Mouse (Mus musculus) mouse embryonic stem cell (cell line): ENCODE results near the gene Git2.

ENCODE experiments used
- in situ Hi-C, 2 experiments: fragments of 300-500 bp; cut with MboI; formaldehyde crosslinking; loops; 1 replicate in 1 of 2; 3 replicates in 1 of 2; pipeline ENCODE4 v1.14.3; 2019 to 2020; ENCODE audit warnings: low sequenced_read_pairs in 2 of 2, low pct_unique_long_range_greater_than_20kb in 1 of 2, mixed read lengths in 1 of 2; ENCODE audit not compliant: unreplicated experiment in 1 of 2

Gene Git2

DNA sequence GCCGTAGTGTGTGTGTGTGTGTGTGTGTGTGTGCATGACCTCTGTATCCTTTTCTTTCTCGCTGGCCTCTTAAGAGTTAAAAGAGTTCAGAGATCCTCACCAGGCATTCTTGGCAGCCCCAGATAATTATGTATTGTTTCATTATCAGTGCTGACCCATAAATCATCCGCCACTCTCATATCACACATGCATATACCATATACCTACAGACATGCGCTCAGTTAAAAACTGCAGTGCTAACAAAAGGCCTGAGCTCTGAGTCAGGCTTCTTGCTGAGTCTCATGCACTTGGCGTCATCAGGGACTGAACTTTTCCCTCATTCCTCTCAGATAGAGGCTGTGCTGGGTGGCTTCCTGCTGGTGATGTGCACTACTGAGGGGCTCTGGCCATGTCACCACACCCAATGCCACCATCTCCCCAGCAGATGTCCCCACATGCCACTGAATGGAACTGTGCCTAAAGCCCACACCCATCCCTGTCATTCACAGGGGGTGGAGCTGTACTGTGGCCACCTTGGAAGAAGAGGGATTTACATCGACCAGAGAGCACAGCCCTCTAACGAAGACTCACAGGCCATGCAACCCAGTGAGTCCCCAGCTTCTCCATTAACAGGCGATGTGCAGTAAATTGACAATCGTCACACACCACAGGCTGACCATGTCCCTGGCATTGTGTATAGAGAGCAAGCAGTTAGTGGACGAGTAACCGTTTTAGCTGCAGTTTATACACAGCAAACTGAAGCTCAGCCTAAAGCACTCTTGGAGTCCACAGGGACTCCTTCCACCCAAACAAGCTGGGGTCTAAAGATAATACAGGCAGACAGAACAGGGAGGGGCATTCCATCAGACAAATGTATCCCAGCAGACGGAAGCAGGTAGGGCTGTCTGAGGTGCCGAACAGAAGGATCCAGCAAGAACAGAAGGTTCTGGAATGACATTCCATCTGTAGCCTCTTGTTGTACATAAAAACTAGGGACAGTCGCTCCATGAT is 72.6 kb downstream of the Git2 start:
- in situ Hi-C loops, result no loop called here

DNA sequence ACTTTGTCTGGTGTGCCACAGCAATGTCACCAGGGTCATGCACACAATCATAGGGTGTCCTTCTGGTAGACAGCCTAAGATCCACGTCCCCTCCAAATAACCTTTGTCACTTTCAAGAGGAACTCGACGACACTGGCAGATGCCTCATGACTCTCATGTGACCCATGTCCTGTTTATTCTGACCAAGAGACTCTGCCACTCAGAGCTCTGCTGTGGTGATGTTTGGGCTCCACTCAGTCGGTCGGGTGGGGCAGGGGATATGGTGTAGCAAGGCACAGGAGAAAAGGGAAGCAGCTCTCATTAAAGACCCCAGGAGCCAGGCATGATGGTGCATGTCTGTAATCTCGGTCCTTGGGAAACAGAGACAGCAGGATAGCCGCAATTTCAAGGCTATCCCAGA is 76.3 kb downstream of the Git2 start:
- in situ Hi-C loops, result no loop called here

DNA sequence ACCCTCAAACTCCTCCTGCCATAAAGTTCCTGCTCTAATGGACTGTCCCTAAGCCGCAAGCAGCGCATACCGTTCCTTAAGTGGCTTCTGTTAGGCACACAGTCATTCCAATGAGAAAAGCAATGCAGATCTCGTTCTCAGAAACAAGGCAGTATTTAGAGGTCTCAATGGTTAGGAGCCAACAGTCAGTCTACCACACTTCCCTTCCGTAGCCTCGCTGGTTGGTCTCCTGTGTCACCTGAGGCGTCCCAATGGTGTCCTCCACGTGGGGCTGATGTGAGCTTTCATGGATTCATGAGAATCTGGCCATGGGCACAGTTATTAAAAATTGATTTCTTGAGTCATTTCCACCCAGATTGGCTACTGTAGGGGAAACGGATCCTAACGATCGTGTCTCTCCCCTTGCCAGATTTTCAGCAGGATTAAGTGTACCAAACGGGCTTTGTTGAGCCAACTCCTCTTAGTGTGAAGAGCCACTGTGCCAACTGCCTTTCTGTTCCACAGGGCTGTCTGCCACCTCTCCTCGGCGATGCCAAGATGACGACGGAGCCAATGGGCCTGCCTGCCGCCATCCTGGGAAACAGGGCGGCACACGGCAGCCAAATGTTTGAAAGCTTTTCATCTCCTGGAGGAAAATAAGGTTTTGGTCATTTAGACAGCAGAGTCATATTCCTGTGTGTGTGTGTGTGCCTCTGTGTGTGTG is 77.1 kb downstream of the Git2 start:
- in situ Hi-C loops, result no loop called here

DNA sequence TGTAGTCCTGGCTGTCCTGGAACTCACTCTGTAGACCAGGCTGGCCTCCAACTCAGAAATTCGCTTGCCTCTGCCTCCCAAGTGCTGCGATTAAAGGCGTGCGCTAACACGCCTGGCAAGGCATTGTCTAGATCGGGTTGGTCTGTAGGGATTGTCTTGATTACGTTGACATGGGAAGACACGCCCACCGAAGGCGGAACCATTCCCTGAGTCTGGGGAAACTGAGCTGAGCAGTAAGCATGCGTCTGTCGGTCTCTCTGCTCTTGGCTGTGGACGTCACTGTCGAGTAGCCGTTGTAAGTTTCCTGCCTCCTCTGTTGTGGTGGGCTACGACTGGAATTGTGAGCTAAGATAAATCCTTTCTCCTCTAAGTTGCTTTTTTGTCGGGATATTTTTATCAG is 78.4 kb downstream of the Git2 start:
- in situ Hi-C loops, result no loop called here

GRCm38 (mm10) chr5:114695775-114696174 is 79.5 kb downstream of the Git2 start:
- in situ Hi-C loops, result no loop called here

DNA sequence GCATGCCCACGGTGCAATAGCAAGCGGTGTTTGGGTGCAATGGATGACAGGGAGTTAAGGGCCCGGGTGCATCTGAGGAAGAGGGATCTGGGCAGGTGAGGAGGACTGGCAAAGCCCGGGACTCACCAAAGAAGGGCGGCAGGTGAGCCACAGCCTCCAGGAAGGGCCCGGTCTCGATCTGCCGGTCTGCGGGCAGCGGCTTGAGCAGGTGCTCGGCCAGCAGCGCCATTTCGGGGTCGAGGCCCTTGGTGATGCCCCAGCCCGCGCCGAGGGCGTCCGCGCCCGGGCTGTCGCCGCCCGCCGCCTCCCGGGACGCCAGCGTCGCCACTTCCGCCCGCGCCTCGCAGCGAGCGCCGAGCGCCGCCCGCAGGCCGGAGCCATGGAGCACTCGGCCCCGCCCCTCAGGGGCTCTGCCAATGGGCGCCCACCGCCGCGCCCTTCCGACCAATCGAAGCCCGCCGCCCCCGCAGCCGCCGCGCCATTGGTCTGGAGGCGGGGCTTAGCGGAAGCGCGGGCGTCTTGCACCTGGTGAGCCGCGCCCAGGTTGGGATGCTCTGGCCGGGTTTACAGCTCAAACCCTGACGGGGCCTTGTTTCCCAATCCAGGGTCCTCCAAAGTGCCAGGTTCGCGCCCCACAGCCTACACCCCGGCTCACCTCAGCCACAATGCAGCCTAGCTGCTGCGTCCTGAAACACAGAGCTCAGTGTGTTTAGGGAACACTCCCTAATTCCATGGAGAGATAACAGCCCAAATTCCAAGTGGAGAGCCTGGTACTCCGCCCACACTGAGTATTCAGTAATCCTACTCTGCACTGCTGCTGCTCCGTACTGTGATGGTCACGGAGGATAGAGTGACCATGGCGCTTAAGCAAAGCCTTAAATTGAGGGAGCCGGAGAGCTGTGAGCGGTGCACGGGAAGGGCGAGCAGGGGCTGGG is 84.4 kb downstream of the Git2 start, which contains the start of gene Gltp:
Gene Gltp, minus strand, starts transcription at position 352 of the 935 bp plus-strand sequence.
- in situ Hi-C loops, result no loop called here

DNA sequence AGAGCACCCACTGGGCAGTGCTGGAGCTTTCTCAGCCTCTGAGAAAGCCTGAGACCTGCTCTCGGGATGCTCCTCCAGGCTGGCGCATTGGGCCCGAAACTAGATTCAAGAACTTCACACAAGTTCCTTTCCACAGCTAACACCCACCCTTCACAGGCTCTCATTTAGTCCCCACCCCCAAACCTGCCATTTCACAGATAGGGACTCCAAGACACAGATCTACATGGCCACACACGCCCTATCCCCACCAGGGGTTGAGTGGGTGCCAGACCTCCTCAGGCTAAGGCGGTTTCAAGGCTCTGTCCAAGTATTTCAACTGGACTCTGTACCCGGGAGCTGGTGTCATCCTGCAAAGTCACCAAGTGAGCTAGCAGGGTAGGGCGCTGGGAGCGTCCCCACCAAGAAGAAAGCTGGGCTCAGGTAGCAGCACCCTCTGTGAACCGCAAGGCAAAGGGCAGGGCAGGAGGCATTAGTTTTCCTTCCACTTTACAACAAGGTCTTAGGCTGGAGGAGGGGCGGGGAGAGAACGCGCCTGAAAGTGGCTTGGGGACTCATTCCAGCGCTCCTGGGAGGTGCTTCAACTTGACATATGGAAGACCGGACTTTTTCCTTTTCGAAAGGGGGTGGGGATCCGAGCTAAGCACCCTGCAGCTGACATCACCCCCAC is 85.5 kb downstream of the Git2 start:
- in situ Hi-C loops, result no loop called here

GRCm38 (mm10) chr5:114688703-114689102 is 86.6 kb downstream of the Git2 start:
- in situ Hi-C loops, result no loop called here

DNA sequence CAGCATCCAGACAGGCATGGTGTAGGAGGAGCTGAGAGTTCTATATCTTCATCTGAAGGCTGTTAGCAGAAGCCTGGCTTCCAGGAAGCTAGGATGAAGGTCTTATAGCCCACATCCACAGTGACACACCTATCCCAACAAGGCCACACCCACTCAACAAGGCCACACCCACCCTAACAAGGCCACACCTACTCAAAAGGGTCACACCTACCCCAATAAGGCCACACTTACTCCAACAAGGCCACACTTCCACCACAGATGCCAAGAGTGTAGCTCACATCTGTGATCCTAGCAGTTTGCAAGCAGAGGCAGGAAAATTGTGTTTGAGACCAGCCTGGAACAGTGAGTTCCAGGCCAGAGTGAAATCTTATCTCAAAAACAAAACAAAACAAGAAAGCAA is 87.4 kb downstream of the Git2 start:
- in situ Hi-C loops, result no loop called here

DNA sequence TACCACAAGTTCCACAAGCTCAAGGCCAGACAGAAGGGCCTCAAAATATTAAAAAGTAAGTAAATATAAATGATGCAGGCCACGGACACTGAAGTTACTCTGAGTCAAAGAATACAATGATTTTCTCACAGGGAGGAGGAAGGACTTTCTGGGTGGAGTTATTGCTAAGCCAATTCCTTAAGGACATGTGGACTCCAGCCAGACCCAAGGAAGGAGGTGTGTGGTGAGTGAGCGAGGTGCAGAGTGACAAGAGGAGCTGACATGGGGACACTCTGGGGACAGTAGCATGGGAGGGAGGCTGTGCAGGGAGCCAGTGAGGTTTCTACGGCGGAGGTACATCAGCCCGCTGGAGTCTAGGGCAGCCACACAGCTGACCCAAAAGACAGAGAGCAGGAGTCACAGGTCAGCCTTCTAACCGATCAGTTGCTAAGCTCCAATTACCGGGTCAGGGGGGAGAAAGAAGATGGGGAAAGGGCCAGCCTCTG is 88.5 kb downstream of the Git2 start:
- in situ Hi-C loops, result no loop called here

DNA sequence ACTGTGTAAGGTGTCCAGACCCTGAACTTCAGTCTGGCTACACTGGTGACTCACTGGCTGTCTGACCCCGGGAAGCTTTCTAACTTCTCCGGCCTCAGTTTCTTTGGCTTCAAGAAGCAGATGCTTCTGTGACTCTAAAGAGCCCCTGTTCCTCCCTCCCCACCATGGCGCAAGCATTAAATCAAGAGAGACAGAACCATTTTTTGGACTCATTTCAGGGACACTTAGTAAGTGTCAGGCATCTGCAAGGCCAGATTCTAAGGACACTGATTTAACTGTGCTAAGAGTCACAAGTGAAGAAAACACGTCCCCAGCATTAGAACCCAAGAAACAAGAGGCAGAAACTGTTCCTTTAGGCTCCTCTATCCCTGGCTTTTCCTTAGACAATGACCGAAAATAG is 89.3 kb downstream of the Git2 start:
- in situ Hi-C loops, result no loop called here

DNA sequence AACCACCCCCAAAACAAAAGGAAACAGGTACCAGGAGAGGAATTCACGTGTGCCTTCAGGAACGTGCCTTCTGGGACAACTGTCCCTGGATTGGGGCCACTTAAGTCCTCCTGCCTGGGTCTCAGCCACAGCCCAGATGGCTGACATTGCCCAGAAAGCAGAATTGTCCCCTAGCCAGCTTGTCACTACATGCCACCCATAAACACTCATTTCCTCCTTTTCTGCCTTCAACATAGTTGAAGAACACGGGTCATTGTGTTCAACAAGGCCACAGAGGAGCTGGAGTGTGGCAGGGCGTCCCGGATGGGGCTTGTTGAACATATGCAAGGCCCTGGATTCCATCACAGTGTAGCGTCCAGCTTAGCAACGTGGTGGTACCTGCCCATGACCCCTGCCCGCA is 93.6 kb downstream of the Git2 start:
- in situ Hi-C loops, result no loop called here

DNA sequence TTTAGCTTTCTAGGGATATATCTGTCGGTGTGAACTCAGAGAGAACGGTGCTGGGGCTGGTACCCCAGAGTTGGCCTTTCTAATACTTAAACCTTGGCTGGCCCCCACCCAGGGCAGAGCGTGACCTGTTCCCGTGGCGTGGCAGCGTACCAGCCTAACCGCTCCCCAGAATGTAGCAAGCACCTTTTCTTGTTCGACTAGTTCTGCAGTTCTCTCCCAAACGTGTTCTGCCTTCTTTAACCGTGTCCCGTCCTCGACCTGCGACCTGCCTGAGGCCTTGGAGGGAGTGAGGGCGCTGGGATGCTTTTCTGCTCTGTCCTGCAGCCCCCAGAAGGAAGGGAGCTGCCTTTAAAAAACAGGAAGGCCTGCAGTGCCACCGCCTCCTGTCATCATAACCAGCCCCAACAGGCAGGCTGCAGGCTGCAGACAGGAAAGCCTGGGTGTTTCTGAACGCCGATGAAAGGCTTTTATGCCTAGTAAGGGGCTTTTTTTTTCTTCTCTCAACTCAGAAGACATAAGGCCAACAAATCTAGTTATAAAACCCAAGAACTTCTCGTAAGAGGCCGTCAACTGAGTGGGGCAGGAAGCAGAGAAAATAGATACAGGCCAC is 94.5 kb downstream of the Git2 start:
- in situ Hi-C loops, result no loop called here

- in situ Hi-C loops, result no loop called here
These were observed 95.3 kb downstream of the Git2 start for GRCm38 (mm10) chr5:114679841-114680591.
